Mouse (Mus musculus) skeletal muscle tissue, adult 2 months (tissue): ENCODE results near the gene Gm11634.
A peak's percentile ranks its signal among the peaks of the same experiment; 100 is the strongest.

ENCODE experiments used
- DNase-seq: peaks from one replicate; pipeline ENCODE4 v3.0.0-alpha.2; 2012; ENCODE audit warnings: low read depth, low spot score

Gm11634 gene

GRCm38 (mm10) chr11:101568421-101568820, 30.6 kb downstream of the Gm11634 start:
- DNase-seq, result no peak

GRCm38 (mm10) chr11:101562391-101562790, 36.7 kb downstream of the Gm11634 start:
- DNase-seq, result peak; percentile 24

- DNase-seq, result no peak
These were observed 42.1 kb downstream of the Gm11634 start for GRCm38 (mm10) chr11:101556954-101557353.

GRCm38 (mm10) chr11:101556541-101556940, 42.5 kb downstream of the Gm11634 start:
- DNase-seq, result no peak

GRCm38 (mm10) chr11:101553354-101553930, 45.6 kb downstream of the Gm11634 start:
- peak; percentile 30 for DNase-seq

GRCm38 (mm10) chr11:101552476-101553300, 46.4 kb downstream of the Gm11634 start:
- peak; percentile 99 for DNase-seq

- peak; percentile 97 for DNase-seq
These were observed 47.1 kb downstream of the Gm11634 start, which contains the start of the genes Brca1 and Nbr1 for GRCm38 (mm10) chr11:101551751-101552475. Brca1 (minus strand) TSS chr11:101551955. Nbr1 (plus strand) TSS chr11:101552149.

GRCm38 (mm10) chr11:101548526-101548925, 50.5 kb downstream of the Gm11634 start:
- no peak for DNase-seq

GRCm38 (mm10) chr11:101544132-101544531, 54.9 kb downstream of the Gm11634 start:
- no peak for DNase-seq
